Mouse (Mus musculus): Measurements from ENCODE around the gene Prlr.

Gene Prlr

DNA sequence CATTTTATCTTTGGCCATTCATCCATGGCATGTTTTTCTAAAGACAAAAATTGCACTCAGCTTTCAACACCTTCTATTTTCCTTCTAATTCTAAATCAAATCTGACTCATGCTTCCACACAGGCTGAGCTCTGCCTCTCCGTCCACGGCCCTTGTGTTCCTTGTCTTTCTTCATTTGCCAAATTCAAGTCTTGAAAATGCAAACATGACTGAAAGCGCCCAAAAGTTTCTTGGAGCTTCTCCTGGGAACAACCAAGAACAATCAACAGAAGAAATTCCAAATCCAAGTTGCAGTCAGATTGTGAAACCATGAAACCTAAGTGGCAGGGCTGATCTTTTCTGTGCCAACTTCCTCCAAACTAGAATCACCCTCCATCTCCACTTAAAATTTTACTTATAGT lies 161.6 kb downstream of the Prlr start:
- 47% methylated on average over 3 of the region's 3 CpGs for WGBS

DNA sequence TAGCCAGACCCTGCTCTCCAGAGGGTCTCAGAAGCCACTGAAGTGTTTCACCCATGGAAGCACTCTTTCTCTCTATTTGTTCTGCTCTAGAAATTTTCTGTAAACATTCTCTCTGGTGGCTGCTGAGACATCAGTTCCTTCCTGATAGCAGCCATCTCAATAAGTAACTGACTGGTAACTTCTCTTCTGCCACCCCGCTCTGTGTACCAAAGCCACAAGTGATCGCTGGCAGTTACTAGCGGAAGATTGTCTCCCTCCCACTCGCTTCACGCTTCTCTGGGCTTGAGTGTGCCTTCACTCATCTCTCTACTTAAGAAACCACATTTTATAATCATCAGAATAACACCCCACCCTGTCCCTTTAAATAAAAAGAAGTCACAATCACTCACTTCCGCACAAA lies 170.0 kb downstream of the Prlr start:
- WGBS: 88% methylated on average over 6 of the region's 6 CpGs

DNA sequence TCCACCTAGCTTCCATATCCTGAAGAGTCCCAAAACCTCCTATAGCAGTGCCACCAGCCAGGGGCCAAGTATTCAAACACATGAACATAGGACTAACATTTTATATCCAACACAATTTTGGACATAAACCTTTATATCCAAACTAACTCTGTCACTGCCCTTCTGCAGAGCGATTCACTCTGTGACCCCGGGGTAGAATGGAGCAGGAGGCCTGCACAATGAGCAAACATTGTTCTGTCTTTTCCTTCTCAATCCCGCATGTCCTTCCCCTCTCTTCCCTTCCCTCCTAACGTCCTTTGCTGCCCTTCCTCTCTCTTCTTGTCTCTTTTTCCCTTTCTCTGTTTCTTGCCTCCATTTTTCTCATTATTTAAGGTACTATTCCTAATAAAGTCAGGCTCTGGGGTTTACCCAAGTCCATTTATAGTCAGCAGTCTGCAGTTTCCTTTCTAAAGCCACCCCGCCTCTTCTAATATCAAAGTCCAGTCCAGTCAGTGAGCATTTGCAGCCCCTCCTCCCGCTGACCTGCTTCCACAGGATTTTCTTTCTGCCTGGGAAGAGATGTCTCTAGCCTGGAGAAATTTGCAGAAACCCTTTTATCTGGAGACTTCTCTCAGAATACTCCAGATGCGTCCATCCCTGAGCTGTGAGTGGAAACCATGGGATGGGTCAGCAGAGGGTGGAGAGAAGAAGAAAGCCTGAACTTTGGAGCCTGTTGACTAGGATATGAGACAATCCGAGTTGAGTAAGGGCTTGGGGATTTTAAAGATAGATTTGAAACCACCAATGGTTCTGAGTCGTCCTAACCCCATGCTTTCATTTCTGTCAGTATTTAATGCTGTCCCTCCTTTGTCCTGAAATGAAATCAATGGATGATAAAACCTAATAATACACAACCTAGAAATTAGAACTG lies 181.3 kb downstream of the Prlr start, which contains the start of gene Agxt2:
Gene Agxt2 (plus strand): TSS at position 494 of the 910 bp plus-strand sequence.
- WGBS: 83% methylated on average over 9 of the region's 9 CpGs

DNA sequence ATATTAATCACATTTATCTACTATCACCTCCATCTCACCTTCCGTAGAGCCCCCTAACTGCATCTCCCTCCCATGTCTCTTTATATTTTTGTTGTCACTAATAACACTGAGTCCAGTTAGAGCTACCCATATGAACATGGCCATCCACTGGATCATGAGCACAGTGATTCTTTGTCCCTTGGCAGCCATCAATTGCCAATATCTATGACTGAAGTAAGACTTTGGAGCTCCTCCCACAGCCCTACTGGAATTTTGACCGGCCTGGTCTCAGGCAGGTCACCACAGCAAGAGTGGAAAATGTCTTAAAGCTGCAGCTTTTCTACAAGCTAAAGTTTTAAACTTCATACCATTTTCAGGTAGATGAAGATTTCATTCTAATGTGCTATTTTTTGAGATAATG lies 189.3 kb downstream of the Prlr start:
- WGBS: 91% methylated on average over 2 of the region's 2 CpGs

DNA sequence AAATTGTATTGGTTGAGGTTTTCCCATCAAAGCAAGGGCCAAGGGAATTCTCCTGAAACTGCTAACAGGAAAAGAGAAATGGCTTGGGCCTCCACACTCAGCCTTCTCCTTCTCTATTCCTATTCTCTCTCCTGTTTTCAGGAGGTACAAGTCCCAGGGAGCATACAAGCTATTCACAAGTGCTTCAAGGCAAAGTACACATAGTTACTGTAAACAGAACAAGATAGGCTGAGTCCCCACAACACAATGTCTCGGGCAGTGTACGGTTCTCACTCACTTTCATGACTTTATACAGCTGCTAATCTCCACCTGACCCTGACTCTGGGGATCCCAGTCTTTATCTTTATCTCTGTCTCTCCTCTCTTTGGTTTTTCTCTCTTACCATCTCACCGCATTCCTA lies 198.4 kb downstream of the Prlr start:
- WGBS: 93% methylated on average over 3 of the region's 3 CpGs

DNA sequence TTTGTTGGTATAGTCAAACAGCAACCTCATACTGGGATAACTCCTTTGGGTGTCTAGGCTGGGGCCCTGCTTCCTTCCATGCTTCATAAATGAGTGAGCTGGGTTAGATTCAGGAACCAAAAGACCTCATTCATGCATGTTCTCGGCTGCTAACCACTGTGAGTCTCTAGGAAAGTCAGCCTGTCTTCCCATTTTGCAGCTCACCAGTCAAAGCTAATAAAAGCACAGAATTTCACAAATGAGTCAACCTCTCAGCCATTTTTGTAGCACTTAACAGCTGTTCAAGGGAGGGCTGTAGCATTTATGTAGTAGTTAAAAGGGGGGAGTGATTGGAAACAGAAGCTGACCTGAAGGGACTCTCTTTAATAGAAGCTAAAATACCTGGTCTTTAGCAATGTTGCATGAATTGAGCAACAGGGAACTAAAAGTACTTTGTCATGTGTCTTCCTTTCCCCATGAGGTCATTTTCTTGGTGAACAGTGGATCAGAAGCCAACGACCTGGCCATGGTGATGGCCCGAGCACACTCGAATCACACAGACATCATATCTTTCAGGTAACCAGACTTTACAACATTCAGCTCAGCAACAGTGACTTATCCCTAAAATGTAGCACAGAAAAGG lies 201.4 kb downstream of the Prlr start:
- WGBS: 79% methylated on average over 4 of the region's 4 CpGs

DNA sequence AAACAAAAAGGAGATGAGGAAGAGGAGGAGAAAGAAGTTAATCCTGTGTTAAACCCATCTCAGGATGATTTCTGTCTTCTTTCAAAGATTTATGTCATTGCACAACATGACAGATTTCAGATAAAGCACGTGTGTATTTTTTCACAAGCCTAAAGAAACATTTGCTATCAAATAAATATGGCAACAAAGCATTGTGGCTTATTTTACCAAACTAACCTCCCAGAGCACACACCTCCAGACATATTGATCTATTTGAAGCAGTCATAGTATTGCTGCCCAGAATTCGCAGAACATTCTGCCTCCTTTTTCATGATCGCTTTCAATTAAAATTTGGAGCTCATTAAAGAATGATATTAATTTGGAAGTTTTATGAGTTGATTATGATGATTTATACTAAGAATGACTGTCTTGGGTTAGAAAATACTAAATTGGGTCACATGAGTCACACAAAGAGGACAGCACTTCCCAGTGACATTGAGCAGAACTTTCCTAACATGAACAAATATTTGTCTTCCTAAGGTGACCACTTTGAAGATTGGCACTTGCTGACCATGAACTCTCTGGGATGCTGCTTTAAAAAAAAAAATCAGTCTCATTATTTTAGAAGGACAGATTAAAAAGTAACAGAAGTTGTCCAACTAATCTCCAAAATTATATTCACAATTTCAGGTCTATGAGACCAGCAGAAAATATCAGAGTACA lies 202.9 kb downstream of the Prlr start:
- WGBS: 89% methylated on average over 3 of the region's 3 CpGs

DNA sequence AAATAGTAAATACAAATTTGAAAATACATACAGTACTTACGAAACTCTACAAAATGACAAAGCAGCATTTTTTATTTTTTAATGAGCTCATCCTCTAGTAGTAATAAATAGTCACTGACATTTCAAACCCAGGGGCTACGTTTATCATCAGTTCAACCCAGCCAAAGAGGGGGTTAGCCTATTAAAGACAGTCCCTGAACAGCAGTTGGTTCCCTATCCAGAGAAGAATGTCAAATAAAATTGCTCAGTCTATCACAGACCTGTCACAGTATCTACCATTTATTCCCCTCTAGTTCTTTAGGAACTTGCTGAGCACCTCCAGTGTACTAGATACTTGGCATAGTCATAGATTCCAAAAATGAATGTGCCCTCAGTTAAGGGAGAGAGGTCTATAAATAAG lies 210.2 kb downstream of the Prlr start:
- 77% methylated on average over 2 of the region's 2 CpGs for WGBS
